In the genomic region with DNA sequence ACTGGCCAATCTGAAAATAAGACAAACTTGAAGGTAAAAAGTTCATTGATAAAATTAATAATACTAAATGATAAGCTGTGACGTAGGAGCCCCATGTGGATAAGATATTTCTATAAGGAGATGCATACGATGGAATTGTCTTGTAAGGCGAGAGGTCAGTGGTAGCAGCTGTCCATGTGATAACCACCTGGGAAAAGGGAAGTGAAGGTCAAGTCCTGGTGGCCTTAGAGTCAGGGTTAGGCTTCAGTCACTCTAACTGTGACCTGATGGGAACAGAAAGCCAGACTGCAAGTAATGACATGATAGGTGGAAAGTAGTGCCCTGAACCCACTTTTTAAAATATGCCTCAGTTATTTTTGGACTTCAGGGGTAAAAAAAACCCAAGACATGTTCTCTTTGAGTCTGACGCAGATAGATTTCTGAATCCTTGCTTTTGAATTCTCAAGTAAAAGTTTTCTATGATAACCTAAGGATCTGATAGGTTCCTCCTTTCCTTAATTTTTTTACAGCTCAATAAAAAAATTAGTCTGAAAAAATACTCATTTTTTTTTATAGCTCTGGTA, we compare ENCODE assay signal across 9 mouse cellular contexts.
"Had no signal": no experiment of that assay in that cellular context is flagged by ENCODE, and none has a peak within 500 bp of the region (broad histone marks: within the 10 kb centered on the region; RNA-seq: fewer than 3 reads in every experiment).

No protein-coding gene starts in this region.

- H3K4me1 ChIP-seq: limb, embryonic 15.5 days; midbrain, embryonic 13.5 days had no signal

- H3K9ac ChIP-seq: limb, embryonic 15.5 days; midbrain, embryonic 13.5 days had no signal

- H3K27ac ChIP-seq: kidney, postnatal 0 days; limb, embryonic 15.5 days; midbrain, embryonic 13.5 days had no signal

- H3K9me3 ChIP-seq: limb, embryonic 15.5 days; midbrain, embryonic 13.5 days had no signal

- ATAC-seq: midbrain, embryonic 13.5 days had no signal

- H3K4me2 ChIP-seq: limb, embryonic 15.5 days; midbrain, embryonic 13.5 days had no signal

- DNase-seq: kidney, adult 9 months; kidney, postnatal 36 days; layer of hippocampus, adult 9-11 months; layer of hippocampus, postnatal 36 days; lung, adult 18-20 months; right cerebral cortex, postnatal 14 days had no signal

- H3K27me3 ChIP-seq: limb, embryonic 15.5 days; midbrain, embryonic 13.5 days had no signal

- H3K4me3 ChIP-seq: limb, embryonic 15.5 days; midbrain, embryonic 13.5 days had no signal
